Mouse (Mus musculus): ENCODE data around the gene Nemp2.

- TF ChIP-seq POLR2A (IDR thresholded peaks at IDR 0.05; ENCODE audit: low read depth, low read length) (no peak), CTCF (IDR thresholded peaks at IDR 0.05; ENCODE audit: extremely low read depth, insufficient read length, insufficient replicate concordance, low read depth, low read length) (no peak)
Observed at GRCm38 (mm10) chr1:52638101-52638500, 7.6 kb downstream of the Nemp2 start.

Data from small intestine, adult 2 months (tissue).